Mouse (Mus musculus) kidney, postnatal 10 days (tissue): ENCODE results near the gene Prr3.
"Not testable (repeated sequence)": the region's sequence is repeated elsewhere in the genome, so short reads cannot be mapped to it uniquely, and the experiment has no call there.

Source experiments
- DNase-seq: peaks from one replicate; pipeline ENCODE4 v3.0.0; 2021; ENCODE audit warnings: mixed read lengths

Prr3 gene

GRCm38 (mm10) chr17:35998545-35999305 is 18.7 kb upstream of the Prr3 start:
- DNase-seq: no peak

DNA sequence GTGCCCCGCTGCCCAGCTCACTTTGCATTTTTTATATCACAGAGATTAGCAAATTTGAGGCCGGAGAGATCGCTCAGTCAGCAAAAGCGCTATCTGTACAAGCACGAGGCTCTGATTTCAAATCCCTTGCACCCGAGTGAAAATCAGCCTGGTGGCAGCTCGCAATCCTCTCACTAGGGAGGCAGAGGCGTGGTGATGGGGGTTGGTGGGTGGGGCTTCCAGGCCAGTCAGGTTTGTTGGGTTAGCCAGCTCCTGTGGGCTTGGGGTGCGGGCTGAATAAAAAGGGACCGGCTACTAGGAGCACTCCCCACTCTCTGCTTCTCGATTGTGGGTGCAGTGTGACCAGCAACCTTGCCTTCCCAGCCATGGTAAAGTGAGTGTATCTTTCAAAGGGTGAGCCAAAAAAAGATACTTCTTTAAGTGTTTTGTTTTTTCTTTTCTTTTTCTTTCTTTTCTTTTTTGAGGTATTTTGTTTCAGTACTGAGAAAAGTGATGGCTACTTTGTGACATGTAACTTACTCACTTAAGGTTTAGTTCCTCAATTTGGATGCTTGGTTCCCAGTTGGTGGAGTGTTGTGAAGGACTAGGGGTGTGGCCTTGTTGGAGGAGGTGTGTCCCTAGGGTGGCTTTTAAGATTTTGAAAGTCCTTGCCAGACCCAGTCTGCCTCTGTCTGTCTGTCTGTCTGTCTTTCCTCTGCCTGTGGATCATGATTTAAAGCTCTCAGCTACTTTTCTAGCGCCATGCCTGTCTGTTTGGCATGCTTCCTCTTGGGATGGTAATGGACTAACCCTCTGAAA is 17.9 kb upstream of the Prr3 start:
- DNase-seq: peak; percentile 28

DNA sequence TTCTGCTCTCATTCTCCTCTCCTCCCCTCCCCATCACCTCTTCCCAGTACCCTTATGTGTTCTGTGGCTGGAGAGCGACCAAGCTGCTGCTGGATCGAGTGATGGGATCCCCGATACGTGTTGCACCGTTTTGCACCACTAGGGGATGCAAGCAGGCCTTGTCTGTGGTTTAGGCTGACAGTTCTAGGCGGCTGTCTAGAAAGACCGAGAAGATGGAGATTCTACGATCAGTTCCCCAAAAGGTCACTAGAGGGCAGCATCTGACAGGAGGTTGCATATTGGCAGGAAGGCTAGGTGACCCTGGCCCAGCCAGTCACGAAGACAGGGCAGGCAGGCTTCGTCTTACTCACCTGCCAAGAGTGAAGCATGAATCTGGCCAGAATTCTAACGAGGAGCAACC is 16.9 kb upstream of the Prr3 start:
- DNase-seq: peak; percentile 98

GRCm38 (mm10) chr17:35994879-35995240 is 14.8 kb upstream of the Prr3 start:
- DNase-seq: no peak

DNA sequence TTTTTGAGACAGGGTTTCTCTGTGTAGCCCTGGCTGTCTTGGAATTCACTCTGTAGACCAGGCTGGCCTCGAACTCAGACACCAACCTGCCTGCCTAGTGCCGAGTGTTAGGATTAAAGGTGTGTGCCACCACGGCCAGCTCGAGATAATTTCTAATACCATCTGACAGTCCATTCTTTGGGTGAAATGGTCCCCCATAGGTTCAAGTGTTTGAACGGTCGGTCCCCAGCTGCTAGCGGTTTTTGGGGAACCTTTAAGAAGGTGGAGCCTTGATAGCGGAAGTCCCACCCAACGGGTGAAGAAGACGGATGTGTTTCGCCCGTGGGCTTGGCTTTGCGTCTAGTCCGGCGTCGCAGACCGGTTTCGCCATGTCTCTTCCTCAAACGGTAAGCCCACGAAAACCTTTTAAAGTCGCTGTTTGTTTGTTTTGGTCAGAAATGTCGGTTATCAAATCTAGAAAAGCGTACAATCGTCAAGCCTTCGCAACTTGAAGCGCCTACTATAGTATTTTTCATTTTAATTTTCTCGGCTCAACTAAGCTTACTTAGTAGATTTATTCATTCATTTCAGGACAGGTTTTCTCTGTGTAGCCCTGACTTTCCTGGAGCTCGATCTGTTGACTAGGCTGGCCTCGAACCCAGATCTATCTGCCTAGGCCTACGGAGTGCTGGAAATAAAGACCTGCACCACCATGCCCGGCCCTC is 14.3 kb upstream of the Prr3 start:
- peak; percentile 88 for DNase-seq

DNA sequence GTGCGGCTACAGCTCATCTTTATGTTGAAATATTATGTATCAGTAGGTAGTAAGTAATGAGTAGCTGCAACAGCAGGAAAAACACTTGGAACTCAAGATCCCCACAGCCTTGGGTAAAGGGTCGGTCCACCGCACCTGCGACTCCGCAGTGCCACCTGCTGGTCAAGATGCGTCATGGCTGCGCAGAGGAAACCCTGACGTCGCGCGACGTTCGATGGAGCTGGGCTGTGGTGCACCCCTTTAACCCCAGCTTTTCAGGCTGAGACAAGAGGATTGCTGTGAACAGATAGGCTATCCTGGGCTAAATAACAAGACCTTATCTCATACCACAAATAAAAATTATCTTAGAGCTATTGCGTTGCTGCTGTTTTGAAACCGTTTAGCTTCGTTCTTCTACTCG is 13.6 kb upstream of the Prr3 start:
- DNase-seq: peak; percentile 87

- DNase-seq: peak; percentile 50
Observed at GRCm38 (mm10) chr17:35991781-35992180, 11.7 kb upstream of the Prr3 start.

DNA sequence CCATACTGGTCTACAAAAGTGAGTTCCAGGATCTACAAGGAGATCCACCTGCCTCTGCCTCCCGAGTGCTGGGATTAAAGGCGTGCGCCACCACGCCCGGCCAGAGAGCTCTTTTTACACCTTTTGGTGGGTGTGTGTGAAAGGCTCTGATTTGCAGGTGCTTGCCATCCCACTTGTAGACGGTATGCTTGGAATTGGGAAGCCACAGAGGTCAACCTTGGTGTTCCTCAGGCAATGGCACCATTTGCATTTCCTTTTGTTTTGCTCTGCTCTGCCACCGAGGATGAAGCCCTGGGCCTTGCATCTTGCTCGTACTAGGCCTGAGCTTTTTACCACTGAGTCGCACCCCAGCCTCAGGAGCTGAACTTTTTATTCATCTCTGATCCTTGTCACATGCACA is 1.7 kb upstream of the Prr3 start:
- no peak for DNase-seq

DNA sequence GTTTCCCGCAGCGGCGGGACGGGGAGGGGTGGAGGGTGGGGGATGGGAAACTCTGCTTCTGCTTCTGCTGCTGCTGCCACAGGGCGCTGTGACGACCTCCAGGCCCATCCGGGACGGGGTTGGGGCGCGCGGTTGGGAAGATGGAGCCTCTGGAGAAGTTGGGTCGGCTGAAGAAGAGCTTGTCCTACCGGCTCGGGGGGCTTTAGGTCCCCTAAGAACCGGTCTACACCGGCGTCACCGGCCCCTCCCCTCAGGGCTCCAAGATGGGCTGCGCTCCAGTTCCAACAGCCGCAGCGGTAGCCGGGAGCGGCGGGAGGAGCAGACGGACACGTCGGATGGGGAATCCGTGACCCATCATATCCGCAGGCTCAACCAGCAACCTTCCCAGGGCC is 323 bp upstream of the Prr3 start:
- DNase-seq: peak; percentile 76

DNA sequence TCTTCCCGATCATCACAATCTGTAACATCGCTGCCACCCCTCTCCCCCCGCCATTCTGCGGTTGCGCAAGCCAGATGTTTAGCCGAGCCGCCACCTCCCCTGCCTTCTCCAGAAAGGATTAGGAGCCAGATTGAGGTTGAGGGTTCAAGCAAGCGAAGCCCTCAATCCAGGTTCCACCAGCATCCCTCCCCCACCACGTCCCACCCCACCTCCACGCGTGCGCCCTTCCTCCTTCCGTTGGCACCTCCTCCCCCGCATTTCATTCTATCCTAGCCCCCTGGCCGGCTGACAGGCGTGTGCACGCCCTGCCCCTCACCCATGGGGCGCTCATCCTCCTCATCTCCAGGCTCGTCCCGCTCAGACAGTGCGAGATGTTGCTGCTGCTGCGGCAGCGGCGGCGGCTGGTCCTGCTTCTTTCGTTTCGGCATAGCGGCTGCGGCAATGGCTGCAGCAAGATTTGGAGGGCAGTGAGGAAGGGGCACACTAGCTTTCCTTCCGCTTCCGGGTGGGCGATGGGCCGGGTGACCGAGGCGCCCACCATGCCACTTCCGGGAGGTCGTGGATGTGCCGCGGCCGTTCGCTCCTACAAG is 1.1 kb downstream of the Prr3 start:
- DNase-seq: peak; percentile 89

GRCm38 (mm10) chr17:35972131-35972530 is 7.9 kb downstream of the Prr3 start:
- no peak for DNase-seq

DNA sequence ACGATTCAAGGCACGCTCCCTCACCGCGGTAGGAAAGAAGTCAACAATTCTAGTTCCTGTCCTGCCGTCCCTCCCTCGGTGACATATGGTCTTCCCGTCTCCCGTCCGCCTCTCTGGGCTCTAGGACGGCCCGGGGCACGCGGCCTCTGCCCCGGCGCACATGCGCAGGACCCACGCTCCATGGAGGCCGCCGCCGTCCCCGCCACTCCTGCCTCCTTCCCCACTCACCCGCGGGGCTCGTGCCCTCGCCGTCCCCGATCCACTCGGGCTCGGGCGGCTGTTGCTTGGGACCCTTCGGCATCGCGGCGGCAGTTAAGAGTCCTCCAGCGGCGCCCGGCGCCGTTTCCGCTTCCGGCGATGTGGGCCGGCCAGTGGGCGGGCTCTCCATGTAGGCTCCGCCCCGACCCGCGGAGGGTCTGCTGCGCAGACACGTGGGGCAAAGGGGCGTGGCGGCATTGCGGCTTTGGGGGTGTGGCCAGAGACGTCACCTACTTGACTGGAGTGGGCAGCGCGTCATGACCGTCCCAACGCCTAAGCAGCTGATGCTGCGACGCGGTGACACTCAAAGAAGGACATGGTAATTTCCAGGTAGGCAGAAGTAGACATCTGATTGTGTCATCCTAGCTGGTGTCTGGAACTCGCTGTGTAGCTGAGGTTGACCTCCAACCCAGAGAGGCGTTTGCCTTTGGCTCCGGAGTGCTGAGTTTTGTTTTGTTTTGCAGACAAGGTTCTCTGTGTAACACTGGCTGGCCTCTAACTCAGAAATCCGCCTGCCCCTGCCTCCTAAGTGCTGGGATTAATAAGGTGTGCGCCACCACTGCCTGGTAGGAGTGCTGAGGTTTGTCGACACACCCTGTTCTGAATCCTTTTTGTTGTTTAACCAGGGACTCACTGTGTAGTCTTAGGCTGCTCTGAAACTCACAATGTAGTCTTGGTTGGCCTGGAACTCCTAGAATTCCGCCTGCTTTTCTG is 10.3 kb downstream of the Prr3 start, which contains the start of gene Abcf1:
Gene Abcf1 (minus strand): TSS at position 344 of the 972 bp plus-strand sequence.
- peak; percentile 100 for DNase-seq

GRCm38 (mm10) chr17:35967621-35968020 is 12.4 kb downstream of the Prr3 start:
- no peak for DNase-seq

- DNase-seq: no peak
Observed at GRCm38 (mm10) chr17:35963279-35963678, 16.8 kb downstream of the Prr3 start.

GRCm38 (mm10) chr17:35958533-35959223 is 21.4 kb downstream of the Prr3 start:
- no peak for DNase-seq

DNA sequence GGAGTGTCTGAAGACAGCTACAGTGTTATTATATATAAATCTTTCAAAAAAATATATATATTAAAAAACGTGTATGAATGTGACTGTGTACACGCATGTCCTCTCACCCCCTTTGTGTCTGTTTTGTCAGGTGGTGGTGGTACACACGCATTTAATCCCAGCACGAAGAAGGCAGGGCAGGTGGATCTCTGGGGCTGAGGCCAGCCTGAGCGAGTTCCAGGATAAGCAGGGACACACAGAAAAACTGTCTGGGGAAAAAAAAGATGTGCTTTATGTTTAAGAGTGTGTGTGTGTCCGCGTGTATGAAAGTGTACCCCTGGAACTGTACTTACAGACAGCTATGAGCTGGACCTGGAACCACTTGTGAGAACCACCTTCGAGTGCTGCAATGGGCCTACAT is 25.4 kb downstream of the Prr3 start:
- no peak for DNase-seq

DNA sequence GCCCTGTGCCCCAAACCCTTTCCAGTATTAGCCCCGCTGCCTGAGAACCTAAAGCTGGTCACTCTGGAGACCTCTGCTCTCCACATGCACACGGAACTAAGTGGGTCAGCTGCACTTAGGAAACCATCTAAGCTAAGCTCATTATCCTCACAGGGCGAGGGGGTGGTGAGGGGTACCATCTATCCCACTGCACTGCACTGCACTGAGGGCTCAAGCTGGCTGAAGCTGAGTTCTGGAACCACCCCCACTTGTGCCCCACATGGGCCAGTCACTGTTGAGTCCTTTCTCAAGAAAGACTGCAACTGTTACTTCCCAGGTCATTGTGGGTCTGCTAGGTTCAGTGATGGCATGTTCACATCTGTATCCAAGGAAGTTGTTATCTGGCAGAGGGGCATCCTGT is 27.5 kb downstream of the Prr3 start:
- not testable (repeated sequence) for DNase-seq

GRCm38 (mm10) chr17:35950946-35951345 is 29.1 kb downstream of the Prr3 start:
- not testable (repeated sequence) for DNase-seq

GRCm38 (mm10) chr17:35939941-35940340 is 40.1 kb downstream of the Prr3 start:
- DNase-seq: no peak

- DNase-seq: no peak
Observed at GRCm38 (mm10) chr17:35939108-35939507, 40.9 kb downstream of the Prr3 start.

GRCm38 (mm10) chr17:35937700-35938348 is 42.2 kb downstream of the Prr3 start:
- DNase-seq: peak; percentile 61
